ENCODE assay signal across 28 mouse cellular contexts in the genomic region with DNA sequence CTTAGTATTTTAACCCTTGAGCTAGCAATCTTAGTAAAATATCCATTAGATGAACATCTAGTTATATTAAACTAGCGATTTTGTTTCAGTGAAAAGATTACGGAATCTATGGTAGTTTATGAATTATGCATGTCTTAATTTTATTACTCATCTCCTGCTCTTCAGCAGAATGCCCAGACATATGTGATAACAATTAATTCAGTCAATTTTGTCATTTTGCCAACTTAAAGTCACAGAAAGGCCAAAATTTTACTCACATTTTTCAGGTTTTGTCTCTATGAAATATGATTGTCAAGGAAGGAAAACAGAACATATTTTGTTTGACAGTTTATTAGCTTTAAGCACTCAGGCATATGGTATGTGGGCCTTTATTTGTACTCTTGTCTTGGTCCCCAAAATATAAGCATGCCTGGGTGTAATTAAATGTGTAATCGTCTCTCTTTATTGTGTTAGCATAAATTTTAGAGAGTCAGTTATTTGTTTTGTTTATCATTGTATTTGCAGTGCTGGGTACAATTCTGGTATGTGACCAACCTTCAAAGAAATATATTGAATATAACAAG.
"Had no signal": no experiment of that assay in that cellular context is flagged by ENCODE, and none has a peak within 500 bp of the region (broad histone marks: within the 10 kb centered on the region; RNA-seq: fewer than 3 reads in every experiment).

No protein-coding gene starts in this region.

- H3K4me1 ChIP-seq: heart, embryonic 10.5 days; heart, embryonic 12.5 days; hindbrain, embryonic 10.5 days; hindbrain, embryonic 12.5 days; intestine, embryonic 15.5 days; limb, embryonic 10.5 days; limb, embryonic 12.5 days; liver, embryonic 13.5 days; liver, embryonic 15.5 days had no signal

- DNase-seq: gastrocnemius, adult 2 months; gastrocnemius, postnatal 10 days; gastrocnemius, postnatal 25 days; heart, adult 18-20 months; heart, postnatal 10 days; heart, postnatal 4 days; kidney, adult 18-20 months; kidney, adult 8-10 months; kidney, postnatal 10 days; kidney, postnatal 25 days; kidney, postnatal 4 days; liver; liver, embryonic 13.5 days had no signal

- H3K9ac ChIP-seq: heart, embryonic 12.5 days; hindbrain, embryonic 12.5 days; hindbrain, embryonic 14.5 days; intestine, embryonic 15.5 days; limb, embryonic 12.5 days; liver, embryonic 13.5 days; liver, embryonic 15.5 days had no signal

- H3K27me3 ChIP-seq: heart, embryonic 12.5 days; hindbrain, embryonic 12.5 days; intestine, embryonic 15.5 days; limb, embryonic 12.5 days; liver, embryonic 13.5 days; liver, embryonic 15.5 days had no signal

- H3K4me2 ChIP-seq: heart, embryonic 12.5 days; hindbrain, embryonic 12.5 days; hindbrain, embryonic 14.5 days; intestine, embryonic 15.5 days; limb, embryonic 12.5 days; liver, embryonic 11.5 days; liver, embryonic 13.5 days; liver, embryonic 15.5 days had no signal

- ATAC-seq: hindbrain, embryonic 16.5 days; inflammation-experienced regulatory T-cells, adult 6 months; intestine, embryonic 15.5 days; intestine, postnatal 0 days had no signal

- H3K4me3 ChIP-seq: gastrocnemius, adult 2 months; heart, embryonic 10.5 days; heart, embryonic 12.5 days; hindbrain, embryonic 10.5 days; hindbrain, embryonic 12.5 days; intestine, embryonic 15.5 days; layer of hippocampus, adult 2 months; left cerebral cortex, adult 2 months; limb, embryonic 10.5 days; limb, embryonic 12.5 days; liver, embryonic 13.5 days; liver, embryonic 15.5 days had no signal

- H3K9me3 ChIP-seq: heart, embryonic 10.5 days; heart, embryonic 12.5 days; hindbrain, embryonic 10.5 days; hindbrain, embryonic 12.5 days; intestine, embryonic 15.5 days; limb, embryonic 10.5 days; limb, embryonic 12.5 days; liver, embryonic 13.5 days; liver, embryonic 15.5 days had no signal

- H3K36me3 ChIP-seq: heart, embryonic 10.5 days; heart, embryonic 12.5 days; hindbrain, embryonic 10.5 days; hindbrain, embryonic 12.5 days; intestine, embryonic 15.5 days; limb, embryonic 10.5 days; limb, embryonic 12.5 days; liver, embryonic 13.5 days; liver, embryonic 15.5 days had no signal

- H3K27ac ChIP-seq: gastrocnemius, adult 2 months; heart, embryonic 10.5 days; hindbrain, embryonic 10.5 days; hindbrain, embryonic 12.5 days; hindbrain, embryonic 14.5 days; intestine, embryonic 15.5 days; layer of hippocampus, adult 2 months; left cerebral cortex, adult 2 months; limb, embryonic 10.5 days; limb, embryonic 12.5 days; liver, embryonic 13.5 days; liver, embryonic 15.5 days had no signal
